8 mouse cellular contexts compared by ENCODE assay signal in genomic region chr8:120383204-120383560, GRCm38 (mm10).
DNase-seq lines count a peak whose midpoint lies in the region; ATAC-seq lines count a peak whose summit lies in the region.

No protein-coding gene starts in this region.

- ATAC-seq in kidney, embryonic 14.5 days (ENCODE audit: low FRiP score, low TSS enrichment), result no peak
- no peak for ATAC-seq in midbrain, embryonic 15.5 days (replicated peaks)
- no peak for ATAC-seq in monocyte, adult 5-6 weeks (replicated peaks; ENCODE audit: insufficient number of reproducible peaks, low FRiP score, low TSS enrichment, poor library complexity, severe bottlenecking)

- H3K9me3 ChIP-seq in kidney, embryonic 14.5 days (ENCODE audit: control insufficient read depth, low read length), result no peaks in the 10 kb centered on the region
- peaks cover 3% of the 10 kb centered on the region; the same call in 1 of the 2 replicates for H3K9me3 ChIP-seq in embryonic facial prominence, embryonic 10.5 days
- no peaks in the 10 kb centered on the region for H3K9me3 ChIP-seq in hindbrain, embryonic 10.5 days
- H3K9me3 ChIP-seq in midbrain, embryonic 15.5 days, result no peaks in the 10 kb centered on the region

- no peak overlapping the region for H3K4me2 ChIP-seq in kidney, embryonic 14.5 days (replicated peaks; ENCODE audit: low read depth, low read length)
- no peak overlapping the region for H3K4me2 ChIP-seq in midbrain, embryonic 15.5 days

- peaks cover 54% of the 10 kb centered on the region for H3K4me1 ChIP-seq in kidney, embryonic 14.5 days (ENCODE audit: control insufficient read depth, insufficient read depth, low read length)
- peaks cover 63% of the 10 kb centered on the region for H3K4me1 ChIP-seq in embryonic facial prominence, embryonic 10.5 days
- peaks cover 75% of the 10 kb centered on the region for H3K4me1 ChIP-seq in hindbrain, embryonic 10.5 days (replicated peaks)
- peaks cover 54% of the 10 kb centered on the region for H3K4me1 ChIP-seq in midbrain, embryonic 15.5 days

- H3K27me3 ChIP-seq in kidney, embryonic 14.5 days (ENCODE audit: control insufficient read depth, insufficient read depth, low read length), result no peaks in the 10 kb centered on the region
- peaks cover 34% of the 10 kb centered on the region for H3K27me3 ChIP-seq in embryonic facial prominence, embryonic 10.5 days (replicated peaks; ENCODE audit: low read depth, poor library complexity, severe bottlenecking)
- H3K27me3 ChIP-seq in hindbrain, embryonic 10.5 days (ENCODE audit: insufficient read depth, poor library complexity, severe bottlenecking), result peaks cover 47% of the 10 kb centered on the region
- H3K27me3 ChIP-seq in midbrain, embryonic 15.5 days (replicated peaks), result no peaks in the 10 kb centered on the region

- H3K9ac ChIP-seq in kidney, embryonic 14.5 days (ENCODE audit: low read depth, low read length), result no peak overlapping the region
- H3K9ac ChIP-seq in midbrain, embryonic 15.5 days, result no peak overlapping the region

- 71% methylated on average over 6 of the region's 6 CpGs for WGBS in kidney, embryonic 14.5 days
- WGBS in embryonic facial prominence, embryonic 10.5 days, result 81% methylated on average over 6 of the region's 6 CpGs
- WGBS in hindbrain, embryonic 10.5 days, result 77% methylated on average over 6 of the region's 6 CpGs
- WGBS in midbrain, embryonic 15.5 days, result 73% methylated on average over 6 of the region's 6 CpGs

- no peak for DNase-seq in kidney, postnatal 10 days
- no peak for DNase-seq in embryonic facial prominence, embryonic 10.5 days (ENCODE audit: low spot score)
- no peak for DNase-seq in hindbrain, embryonic 10.5 days (ENCODE audit: low spot score)
- DNase-seq in spleen, adult 18-20 months, result no peak
- no peak for DNase-seq in layer of hippocampus, adult 8-10 months (ENCODE audit: low spot score in 2 of 2)

- H3K4me3 ChIP-seq in kidney, embryonic 14.5 days (ENCODE audit: low read length), result no peak overlapping the region
- no peak overlapping the region for H3K4me3 ChIP-seq in embryonic facial prominence, embryonic 10.5 days
- no peak overlapping the region for H3K4me3 ChIP-seq in hindbrain, embryonic 10.5 days
- no peak overlapping the region for H3K4me3 ChIP-seq in midbrain, embryonic 15.5 days

- H3K27ac ChIP-seq in kidney, embryonic 14.5 days (ENCODE audit: low read depth, low read length), result peak overlapping the region; percentile 42; the same call in 1 of the 2 replicates
- H3K27ac ChIP-seq in embryonic facial prominence, embryonic 10.5 days (replicated peaks), result peak overlapping the region; percentile 57; the same call in 1 of the 2 replicates
- peak overlapping the region; percentile 82 for H3K27ac ChIP-seq in hindbrain, embryonic 10.5 days
- peak overlapping the region; percentile 74 for H3K27ac ChIP-seq in midbrain, embryonic 15.5 days

- H3K36me3 ChIP-seq in kidney, embryonic 14.5 days (ENCODE audit: control insufficient read depth, insufficient read depth, low read length), result no peaks in the 10 kb centered on the region
- no peaks in the 10 kb centered on the region for H3K36me3 ChIP-seq in embryonic facial prominence, embryonic 10.5 days (replicated peaks)
- H3K36me3 ChIP-seq in hindbrain, embryonic 10.5 days, result no peaks in the 10 kb centered on the region
- no peaks in the 10 kb centered on the region for H3K36me3 ChIP-seq in midbrain, embryonic 15.5 days (replicated peaks)
